Mouse (Mus musculus) heart, embryonic 14.5 days (tissue): ENCODE results near the gene Tas1r3. TPM values are rescaled to one million over a fixed set of nuclear protein-coding genes. Genes with fewer than 3 reads are reported as not detected.

ENCODE experiments used
- ATAC-seq: fragments of 200-750 bp; cut with Nextera tagmentation; 2 replicates; pipeline ENCODE4 v1.8.0; 2017; ENCODE audit warnings: low read depth, moderate TSS enrichment; ENCODE audit not compliant: insufficient number of reproducible peaks, insufficient read depth, low FRiP score
- H3K27ac ChIP-seq, 2 experiments: fragments of 200-500 bp in 1 of 2; fragments of 300-500 bp in 1 of 2; sonication (generic) in 1 of 2; replicated peaks in 1 of 2; 2 replicates each; pipeline ENCODE4 v1.5.1; 2012 to 2014; ENCODE audit warnings: low read depth in 2 of 2, low read length in 2 of 2, control low read depth in 1 of 2, mild to moderate bottlenecking in 1 of 2, mixed read lengths in 1 of 2; ENCODE audit not compliant: control insufficient read depth in 1 of 2, insufficient read depth in 1 of 2
- H3K27me3 ChIP-seq: fragments of 300-500 bp; sonication (generic); 2 replicates; pipeline ENCODE4 v1.6.1; 2014; ENCODE audit warnings: mild to moderate bottlenecking, low read length, control low read depth; ENCODE audit not compliant: control insufficient read depth, insufficient read depth
- H3K36me3 ChIP-seq: fragments of 300-500 bp; sonication (generic); 2 replicates; pipeline ENCODE4 v1.6.1; 2014; ENCODE audit warnings: mild to moderate bottlenecking, control low read depth, low read length, mixed read lengths; ENCODE audit not compliant: control insufficient read depth, insufficient read depth
- H3K4me1 ChIP-seq, 2 experiments: fragments of 200-500 bp in 1 of 2; fragments of 300-500 bp in 1 of 2; sonication (generic) in 1 of 2; 2 replicates each; pipeline ENCODE4 v1.6.1; 2012 to 2014; ENCODE audit warnings: low read length in 2 of 2, control low read depth in 1 of 2, mixed read lengths in 1 of 2; ENCODE audit not compliant: control insufficient read depth in 2 of 2, insufficient read depth in 2 of 2
- H3K4me2 ChIP-seq: fragments of 300-500 bp; sonication (generic); 2 replicates; pipeline ENCODE4 v1.6.1; 2014; ENCODE audit warnings: mild to moderate bottlenecking, low read length
- H3K4me3 ChIP-seq, 2 experiments: fragments of 200-500 bp in 1 of 2; fragments of 300-500 bp in 1 of 2; sonication (generic) in 1 of 2; 2 replicates each; pipeline ENCODE4 v1.5.1; 2012 to 2014; ENCODE audit warnings: low read length in 2 of 2, mild to moderate bottlenecking in 2 of 2, control low read depth in 1 of 2, low read depth in 1 of 2, moderate library complexity in 1 of 2; ENCODE audit not compliant: control insufficient read depth in 1 of 2, insufficient read depth in 1 of 2
- H3K9ac ChIP-seq: fragments of 300-500 bp; sonication (generic); 2 replicates; pipeline ENCODE4 v1.6.1; 2014; ENCODE audit warnings: mild to moderate bottlenecking, low read length
- H3K9me3 ChIP-seq: fragments of 300-500 bp; sonication (generic); 2 replicates; pipeline ENCODE4 v1.6.1; 2016; ENCODE audit warnings: low read length, control low read depth; ENCODE audit not compliant: control insufficient read depth
- WGBS: fragments of 180-500 bp; shearing (Covaris S2); extraction: QIAGEN DNeasy Blood & Tissue Kit; methylation state at CpG from one replicate; pipeline ENCODE4 v1.1.7; 2014; 5-methylcytosine and 5-hydroxymethylcytosine counted together
- polyA plus RNA-seq: library from polyadenylated mRNA; unstranded; fragments of >200 nt; fragmentation: Nextera tagmentation; extraction: Ambion mirVana; gene quantifications from 2 replicates; pipeline ENCODE4 v1.2.1, GENCODE M21; 2014

Gene Tas1r3
- polyA plus RNA-seq, 1 experiment from 2014 or later: 0.12 TPM

DNA sequence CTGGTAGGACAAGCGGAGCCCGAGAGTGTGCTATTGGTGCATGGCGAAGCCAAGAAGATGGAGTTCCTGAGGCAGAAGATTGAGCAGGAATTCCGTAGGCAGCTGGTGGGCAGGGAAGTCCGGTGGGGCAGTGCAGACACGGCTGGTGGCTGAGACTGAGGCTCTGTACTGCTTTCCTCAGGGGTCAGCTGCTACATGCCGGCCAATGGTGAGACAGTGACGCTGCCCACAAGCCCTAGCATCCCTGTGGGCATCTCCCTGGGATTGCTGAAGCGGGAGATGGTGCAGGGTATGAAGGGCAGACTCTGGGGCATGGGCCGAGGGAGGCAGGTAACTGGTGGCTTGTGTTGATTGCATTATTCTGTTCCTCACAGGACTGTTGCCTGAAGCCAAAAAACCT, 24.5 kb upstream of the Tas1r3 start:
- WGBS: 89% methylated on average over 10 of the region's 10 CpGs
- peaks cover 58% of the 10 kb centered on the region for H3K36me3 ChIP-seq

DNA sequence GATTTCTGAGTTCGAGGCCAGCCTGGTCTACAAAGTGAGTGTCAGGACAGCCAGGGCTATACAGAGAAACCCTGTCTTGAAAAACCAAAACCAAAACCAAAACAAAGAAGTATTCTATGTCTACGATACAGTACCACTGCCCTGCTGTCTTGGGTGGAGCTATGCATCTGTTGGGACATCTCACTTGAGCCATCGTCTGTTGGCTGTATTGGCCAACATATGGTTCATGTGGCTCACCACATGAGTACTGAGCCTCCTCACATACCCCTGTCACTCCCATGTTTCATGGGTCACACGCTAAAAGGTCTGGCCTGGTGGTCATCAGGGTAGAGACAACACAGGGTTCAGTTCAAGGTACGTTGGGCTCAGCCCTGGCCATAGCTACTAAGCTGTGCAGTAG, 23.2 kb upstream of the Tas1r3 start:
- H3K27me3 ChIP-seq: no peaks in the 10 kb centered on the region
- H3K36me3 ChIP-seq: peaks cover 58% of the 10 kb centered on the region
- H3K9me3 ChIP-seq: no peaks in the 10 kb centered on the region
- peaks cover 7 to 15% of the 10 kb centered on the region in 2 experiments for H3K4me1 ChIP-seq
- no peak for ATAC-seq
- H3K9ac ChIP-seq: no peak overlapping the region
- WGBS: 86% methylated on average over 5 of the region's 5 CpGs
- no peak overlapping the region for H3K27ac ChIP-seq
- H3K4me3 ChIP-seq: no peak overlapping the region
- no peak overlapping the region for H3K4me2 ChIP-seq

More for the DNA sequence above, 24.5 kb upstream of the Tas1r3 start:
- Histone ChIP-seq H3K4me1 (peaks cover 7 to 16% of the 10 kb centered on the region in 2 experiments), H3K4me3 (no peak overlapping the region), H3K27ac (no peak overlapping the region), H3K27me3 (no peaks in the 10 kb centered on the region), H3K9me3 (no peaks in the 10 kb centered on the region), H3K9ac (no peak overlapping the region), H3K4me2 (no peak overlapping the region)
- no peak for ATAC-seq

DNA sequence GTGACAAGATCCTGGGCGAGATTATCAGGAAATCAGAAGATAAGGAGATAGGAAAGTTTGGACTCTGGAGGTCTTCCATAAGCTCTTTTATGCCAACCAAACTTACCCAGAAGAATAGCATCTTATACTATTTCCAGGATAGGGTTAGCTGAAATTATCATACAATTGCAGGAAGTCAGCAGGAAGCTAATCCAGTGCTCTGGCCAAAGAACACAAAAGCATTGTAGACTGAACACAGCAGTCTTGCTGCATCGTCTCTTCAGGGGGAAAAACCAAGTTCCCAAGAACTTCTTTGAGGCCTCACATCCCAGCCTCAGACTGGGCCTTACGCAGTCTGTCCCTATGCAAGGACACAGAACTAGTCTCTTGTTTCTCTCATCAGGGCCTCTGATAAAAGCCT, 20.4 kb upstream of the Tas1r3 start:
- peak; percentile 35; the same call in 1 of the 2 replicates for ATAC-seq
- 0 out of 4 replicates have a peak, but pooled peaks cover 0 to 4% of the 10 kb centered on the region in 2 experiments for H3K4me1 ChIP-seq
- peaks cover 43% of the 10 kb centered on the region for H3K36me3 ChIP-seq
- no peak overlapping the region for H3K4me3 ChIP-seq
- 0 out of 2 replicates have a peak overlapping the region, but pooled peaks have one; percentile 18 for H3K4me2 ChIP-seq
- 60% methylated on average over 3 of the region's 3 CpGs for WGBS
- peak overlapping the region; percentile 80 to 81 for H3K27ac ChIP-seq
- H3K9me3 ChIP-seq: no peaks in the 10 kb centered on the region
- H3K27me3 ChIP-seq: no peaks in the 10 kb centered on the region
- no peak overlapping the region for H3K9ac ChIP-seq

DNA sequence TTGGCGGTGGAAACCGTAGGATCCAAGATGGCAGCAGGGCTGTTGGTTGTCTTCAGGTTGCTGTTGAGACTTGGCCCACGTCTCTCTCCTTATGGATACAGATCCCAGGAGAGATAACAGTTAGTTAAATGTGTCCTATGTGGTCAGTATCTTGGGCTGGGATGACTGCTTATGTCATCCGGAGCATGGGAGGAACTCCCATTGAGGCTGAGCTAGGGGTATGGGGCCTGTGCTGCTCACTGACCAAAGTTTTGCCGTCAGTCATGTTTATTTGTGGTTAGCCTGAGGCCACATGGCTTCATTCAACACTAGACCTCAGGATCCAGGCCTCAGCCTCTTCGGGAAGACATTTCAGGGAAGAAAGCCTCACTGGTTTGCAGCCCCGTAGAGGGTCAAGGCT, 8.2 kb upstream of the Tas1r3 start:
- Histone ChIP-seq H3K9ac (no peak overlapping the region), H3K9me3 (no peaks in the 10 kb centered on the region), H3K36me3 (peaks cover 49% of the 10 kb centered on the region), H3K27ac (no peak overlapping the region), H3K27me3 (no peaks in the 10 kb centered on the region), H3K4me3 (no peak overlapping the region), H3K4me1 (peaks cover 7 to 8% of the 10 kb centered on the region in 2 experiments; a peak in 3 of 4 replicates), H3K4me2 (no peak overlapping the region)
- ATAC-seq: no peak
- 90% methylated on average over 7 of the region's 7 CpGs for WGBS

DNA sequence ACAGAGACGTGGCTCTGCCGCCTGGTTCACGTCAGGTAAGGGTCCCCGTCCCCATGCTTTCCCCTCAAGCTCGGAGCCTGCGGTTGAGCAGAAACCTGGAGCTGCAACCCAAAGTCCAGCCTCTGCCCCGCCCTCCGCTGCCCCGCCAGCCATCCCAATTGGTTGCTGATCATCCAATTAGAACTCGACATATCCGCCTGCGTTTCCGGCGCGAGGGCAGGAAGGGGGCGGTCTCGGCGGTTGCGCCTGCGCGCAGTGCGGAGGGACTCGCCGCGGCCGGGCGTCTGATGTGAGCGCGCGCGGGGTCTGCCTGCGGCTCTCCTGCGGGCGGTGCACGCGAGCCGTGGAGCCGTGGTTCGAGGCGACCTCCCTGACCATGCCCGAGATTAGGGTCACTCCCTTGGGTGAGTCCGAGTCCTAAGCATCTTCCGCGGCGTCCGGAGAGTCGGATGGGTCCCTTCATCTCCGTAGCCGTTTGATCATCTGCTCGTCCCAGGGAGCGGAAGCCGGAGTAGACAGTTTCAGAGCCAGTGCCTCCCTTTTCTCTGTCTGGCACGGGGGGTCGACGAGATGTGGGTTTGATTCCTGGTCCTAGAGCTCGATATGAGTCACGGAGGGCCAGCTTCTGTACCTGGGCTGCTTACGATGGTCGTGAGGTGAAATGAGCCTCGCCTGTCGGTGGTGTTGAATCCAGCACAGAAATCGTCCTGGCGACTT, 6.3 kb upstream of the Tas1r3 start, which contains the start of the genes Cptp and Ints11:
Gene Cptp (minus strand): TSS at position 124 of the 717 bp plus-strand sequence.
Gene Ints11 (plus strand): TSS at position 230 of the 717 bp plus-strand sequence.
- Histone ChIP-seq H3K27me3 (no peaks in the 10 kb centered on the region), H3K9me3 (no peaks in the 10 kb centered on the region), H3K4me2 (peak within 1 kb of the TSS; percentile 98), H3K4me3 (peak within 1 kb of the TSS; percentile 83 to 85), H3K36me3 (peaks cover 49% of the 10 kb centered on the region), H3K9ac (peak within 1 kb of the TSS; percentile 87), H3K27ac (peak within 1 kb of the TSS; percentile 42 to 69), H3K4me1 (peaks cover 7 to 8% of the 10 kb centered on the region in 2 experiments; a peak in 3 of 4 replicates)
- ATAC-seq: peak; percentile 94
- WGBS: under 1% methylated on average over 63 of the region's 63 CpGs

DNA sequence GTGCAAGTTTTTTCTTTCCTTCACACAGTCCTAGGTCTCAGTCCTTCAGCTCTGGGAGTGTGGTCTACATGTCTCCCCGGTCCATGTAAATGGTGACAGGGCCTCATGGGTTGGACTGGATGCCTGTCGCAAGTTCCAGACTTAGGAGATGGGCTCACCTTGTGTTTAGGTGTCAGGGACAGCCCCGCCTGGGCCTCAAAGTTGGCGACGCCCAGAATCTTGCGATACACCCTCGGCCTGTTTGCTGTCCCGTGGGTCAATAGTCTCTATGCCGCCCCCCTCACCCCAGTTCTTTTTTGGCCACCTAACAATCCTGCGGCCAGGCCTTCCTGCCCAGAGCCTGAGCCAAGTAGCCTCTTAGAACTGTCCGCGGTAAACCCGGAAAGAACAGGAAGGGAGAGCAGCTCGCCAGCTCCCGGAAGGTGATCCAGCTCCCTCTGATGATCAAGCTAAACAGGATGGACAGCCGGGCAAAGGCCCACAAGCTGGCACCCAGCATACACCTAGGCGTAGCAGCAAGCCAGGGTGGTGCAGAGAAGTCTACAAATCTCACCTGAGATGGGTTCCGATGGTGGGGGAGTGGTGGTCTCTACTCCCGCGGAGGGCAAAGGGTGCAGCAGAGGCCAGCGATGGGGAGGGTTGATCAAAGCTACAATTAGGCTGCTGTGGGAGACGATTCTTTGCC, 5.6 kb upstream of the Tas1r3 start:
- peaks cover 7 to 8% of the 10 kb centered on the region in 2 experiments; a peak in 3 of 4 replicates for H3K4me1 ChIP-seq
- no peaks in the 10 kb centered on the region for H3K27me3 ChIP-seq
- no peaks in the 10 kb centered on the region for H3K9me3 ChIP-seq
- 7% methylated on average over 22 of the region's 22 CpGs for WGBS
- peak overlapping the region; percentile 83 to 85 for H3K4me3 ChIP-seq
- ATAC-seq: peak; percentile 24
- no peak overlapping the region for H3K27ac ChIP-seq
- peak overlapping the region; percentile 87 for H3K9ac ChIP-seq
- H3K36me3 ChIP-seq: peaks cover 44% of the 10 kb centered on the region
- peak overlapping the region; percentile 98 for H3K4me2 ChIP-seq

DNA sequence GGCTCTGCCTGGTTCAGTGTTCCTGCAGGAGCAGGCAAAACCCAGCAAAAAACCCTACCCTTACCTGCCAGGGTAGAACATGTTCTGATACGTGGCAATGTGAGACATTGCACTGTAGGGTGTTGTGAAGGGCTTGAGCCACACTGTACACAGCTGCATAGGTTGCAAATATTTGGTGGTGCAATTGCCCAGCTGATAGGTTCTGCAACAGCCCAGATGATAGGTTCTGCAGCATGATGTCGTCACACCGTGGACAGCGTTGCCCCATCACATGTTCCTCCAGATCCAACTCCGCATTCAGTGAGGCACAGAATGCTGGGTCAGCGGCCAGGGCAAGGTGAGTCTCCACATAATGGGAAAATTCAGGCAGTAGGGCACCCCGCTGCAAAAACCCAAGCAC, 1.4 kb downstream of the Tas1r3 start:
- H3K4me2 ChIP-seq: no peak overlapping the region
- H3K27ac ChIP-seq: no peak overlapping the region
- H3K9me3 ChIP-seq: no peaks in the 10 kb centered on the region
- no peak overlapping the region for H3K9ac ChIP-seq
- no peaks in the 10 kb centered on the region for H3K4me1 ChIP-seq
- H3K4me3 ChIP-seq: no peak overlapping the region
- ATAC-seq: no peak
- H3K27me3 ChIP-seq: no peaks in the 10 kb centered on the region
- WGBS: 92% methylated on average over 7 of the region's 7 CpGs
- peaks cover 51% of the 10 kb centered on the region for H3K36me3 ChIP-seq
